Mouse (Mus musculus) cerebellum, adult 11 months (tissue): ENCODE results near the gene Slc23a4.

ENCODE experiments used
- DNase-seq: peaks from one replicate; pipeline ENCODE4 v3.0.0; 2022

The Slc23a4 gene

DNA sequence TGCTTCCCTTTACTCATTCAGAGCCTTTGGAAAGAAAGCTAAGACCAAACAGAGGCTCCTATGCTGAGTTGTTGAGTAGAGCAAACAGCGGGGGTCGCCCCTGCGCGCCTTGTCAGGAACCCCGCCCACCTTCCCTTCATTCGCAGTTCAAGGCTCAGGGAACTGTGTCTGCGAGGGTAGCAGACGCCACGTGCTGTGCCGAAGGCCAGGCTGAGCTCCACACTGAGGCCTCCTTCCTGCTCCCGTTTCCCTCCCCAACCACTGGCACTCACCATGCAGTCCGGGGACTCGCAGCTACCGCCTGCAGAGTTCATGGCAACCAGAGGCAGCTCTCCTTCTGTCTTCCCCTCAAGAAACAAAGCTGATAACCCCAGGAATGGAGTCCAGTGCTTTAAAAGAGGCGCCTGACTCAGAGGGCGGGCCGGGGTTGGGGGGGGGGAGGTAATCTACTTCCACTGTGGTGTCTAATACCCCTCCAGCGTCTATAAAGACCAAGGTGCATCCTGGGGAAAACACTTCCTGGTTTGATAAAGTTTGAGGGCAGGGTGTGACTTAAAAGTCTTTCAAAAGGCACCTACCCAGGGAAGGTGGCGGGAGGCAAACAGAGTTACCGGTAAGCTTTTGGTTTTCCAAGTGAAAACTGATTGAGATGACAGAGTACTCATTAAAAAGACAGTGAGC lies at the start of gene Slc23a4:
Gene Slc23a4, minus strand, starts transcription at position 324 of the 681 bp plus-strand sequence.
- no peak for DNase-seq

GRCm38 (mm10) chr6:35033341-35033740 lies 45.1 kb upstream of the Slc23a4 start:
- no peak for DNase-seq

- no peak for DNase-seq
Observed at GRCm38 (mm10) chr6:35032704-35033103, 44.5 kb upstream of the Slc23a4 start.

DNA sequence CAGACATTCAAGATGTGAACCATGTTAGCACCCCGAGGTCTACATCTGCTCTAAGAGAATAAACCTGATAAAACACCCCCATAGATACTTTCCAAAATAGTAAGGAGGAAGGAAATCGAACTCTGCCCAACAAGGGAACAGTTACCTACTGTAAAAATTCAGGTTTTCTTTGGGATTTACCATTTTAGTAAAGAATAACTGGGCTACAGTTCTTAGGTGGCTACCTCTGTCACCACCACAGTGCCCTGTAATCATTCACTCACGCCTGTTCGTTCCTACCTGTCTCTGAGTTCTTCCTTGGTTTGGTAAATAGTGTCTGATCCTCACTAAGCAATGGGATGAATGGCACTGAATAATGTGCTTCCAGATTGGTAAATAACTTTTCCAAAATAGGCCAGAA lies 42.6 kb upstream of the Slc23a4 start:
- DNase-seq = no peak

- DNase-seq = no peak
Observed at GRCm38 (mm10) chr6:35030226-35030625, 42.0 kb upstream of the Slc23a4 start.

DNA sequence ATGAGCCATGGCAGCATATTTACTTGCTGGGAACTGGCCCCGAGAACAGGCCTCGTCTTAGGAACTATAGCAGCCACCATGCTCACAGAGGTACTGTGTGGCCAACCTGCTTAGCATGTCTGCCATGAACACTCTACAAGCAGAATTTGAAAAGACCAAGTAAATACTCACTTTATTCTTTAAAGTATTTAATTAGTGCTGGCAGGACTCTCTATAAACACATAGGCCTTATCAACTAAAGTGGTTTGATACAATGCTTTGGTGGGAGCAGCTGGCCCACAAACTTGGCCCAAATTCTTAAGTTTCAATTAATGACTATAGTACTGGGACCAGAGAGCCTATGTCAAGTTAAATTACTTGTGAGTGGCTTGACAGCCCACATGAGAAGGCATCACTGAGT lies 39.8 kb upstream of the Slc23a4 start:
- no peak for DNase-seq

- peak; percentile 13 for DNase-seq
Observed at GRCm38 (mm10) chr6:35027257-35027656, 39.1 kb upstream of the Slc23a4 start.

DNA sequence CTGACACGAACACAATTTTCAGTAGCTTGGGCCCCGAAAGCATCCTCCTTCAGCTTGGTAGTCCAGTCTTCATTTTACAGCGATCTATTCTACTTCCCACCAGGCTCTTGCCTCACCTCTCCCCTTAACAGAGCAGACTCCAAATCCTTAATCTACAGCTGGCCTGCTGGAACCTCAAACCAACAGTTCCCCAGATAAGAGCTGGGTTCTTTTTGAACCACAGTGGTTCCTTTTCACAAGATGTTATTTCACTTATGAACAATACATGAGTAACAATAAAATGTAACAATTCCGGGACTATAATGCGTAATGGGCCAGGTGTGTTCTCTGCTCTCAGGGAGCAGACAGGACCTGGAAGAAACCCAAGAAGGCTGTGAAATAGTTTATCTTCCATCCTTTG lies 28.4 kb upstream of the Slc23a4 start:
- DNase-seq = no peak

DNA sequence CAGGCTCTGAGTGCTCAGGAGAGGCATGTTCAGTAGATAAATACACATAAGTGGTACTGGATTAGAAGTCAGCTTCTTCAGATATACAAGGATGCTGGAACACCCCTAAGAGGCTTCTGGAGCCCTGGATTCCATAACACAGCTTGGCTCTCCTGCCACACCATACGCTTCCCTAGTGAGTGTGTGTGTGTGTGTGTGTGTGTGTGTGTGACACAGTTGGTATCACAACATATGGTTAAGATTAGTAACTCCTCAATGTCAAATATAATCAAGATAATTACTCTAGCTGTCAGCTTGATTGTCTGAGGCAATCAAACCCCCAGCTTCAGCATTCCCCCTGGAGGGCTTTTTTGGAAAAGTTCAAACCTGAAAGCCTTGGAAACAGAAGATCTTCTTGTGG lies 23.7 kb upstream of the Slc23a4 start:
- no peak for DNase-seq

DNA sequence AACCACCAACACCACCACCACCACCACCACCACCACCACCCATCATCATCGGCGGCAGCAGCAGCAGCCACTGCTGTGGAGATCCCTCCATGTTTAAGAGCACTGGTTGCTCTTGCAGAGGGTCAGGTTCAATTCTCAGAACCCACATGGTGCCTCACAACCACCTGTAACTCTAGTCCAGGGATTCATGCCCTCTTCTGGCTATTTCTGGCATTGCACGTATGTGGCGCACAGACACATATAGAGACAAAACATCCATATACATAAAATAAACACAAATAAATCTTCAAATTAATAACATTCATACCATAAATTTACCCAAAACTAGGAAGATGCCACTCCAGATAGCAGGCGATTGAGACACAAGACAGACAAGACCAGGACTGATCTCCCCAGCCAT lies 22.5 kb upstream of the Slc23a4 start:
- DNase-seq = no peak

- peak; percentile 33 for DNase-seq
Observed at GRCm38 (mm10) chr6:35002261-35002669, 14.1 kb upstream of the Slc23a4 start.

DNA sequence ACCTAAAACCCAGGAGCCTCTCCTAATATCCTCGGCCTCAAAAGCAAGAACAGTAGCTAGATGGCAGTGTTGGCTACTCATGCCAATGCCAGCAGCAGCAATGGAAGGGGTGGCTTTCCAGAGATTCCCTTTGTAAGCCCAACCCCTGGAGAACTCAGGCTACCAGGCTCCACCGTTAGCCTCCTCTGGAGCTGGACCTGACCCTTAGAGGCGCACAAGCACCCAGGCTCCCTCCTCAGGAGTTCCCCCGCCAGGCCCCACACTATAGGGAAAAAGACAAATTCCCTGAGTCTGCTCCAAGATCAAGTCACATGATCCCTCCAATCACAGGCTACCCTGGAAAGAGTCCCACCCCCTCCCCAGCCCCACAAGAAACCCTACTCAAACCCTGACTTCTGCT lies 10.9 kb upstream of the Slc23a4 start:
- DNase-seq = no peak

- no peak for DNase-seq
Observed at GRCm38 (mm10) chr6:34996496-34996895, 8.3 kb upstream of the Slc23a4 start.

DNA sequence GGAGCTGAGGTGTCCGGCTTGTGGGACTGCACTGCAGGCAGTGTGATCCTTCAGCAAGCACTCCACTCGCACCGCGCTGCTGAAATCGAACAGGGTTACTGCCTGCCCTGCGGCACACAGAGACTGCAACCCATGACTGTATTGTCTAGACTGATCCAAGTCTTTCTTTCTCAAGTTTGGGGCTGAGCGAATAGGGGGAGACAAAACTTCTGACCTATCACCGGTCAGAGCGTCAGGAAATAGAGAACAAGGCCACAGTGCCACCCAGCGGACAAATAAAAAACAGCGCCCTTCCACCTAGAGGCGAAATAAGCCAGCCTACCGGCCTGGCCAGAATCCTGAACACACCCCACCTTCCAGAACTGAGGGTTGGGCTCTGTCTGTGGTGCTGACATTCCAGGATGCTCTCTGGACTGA lies 7.1 kb upstream of the Slc23a4 start:
- DNase-seq = peak; percentile 54

- no peak for DNase-seq
Observed at GRCm38 (mm10) chr6:34994692-34995091, 6.5 kb upstream of the Slc23a4 start.

DNA sequence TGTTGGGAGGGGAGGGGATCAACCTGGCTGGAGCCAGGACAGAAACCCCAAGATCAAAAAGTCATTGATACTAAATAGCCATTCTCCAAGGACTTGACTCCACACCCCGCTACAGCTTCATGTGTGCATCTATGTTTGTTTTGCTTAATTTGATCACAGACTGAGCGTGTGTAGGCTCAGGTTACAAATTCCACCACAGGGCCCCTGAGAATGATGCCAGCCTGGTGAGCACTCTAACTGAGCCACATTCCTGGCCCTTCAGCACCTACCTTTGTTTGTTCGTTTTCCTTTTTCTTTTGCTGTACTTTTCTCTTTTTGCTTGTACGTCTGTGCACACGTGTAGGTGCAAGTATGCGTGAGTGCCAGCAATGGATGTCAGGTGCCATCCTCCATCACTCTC lies 1.1 kb upstream of the Slc23a4 start:
- no peak for DNase-seq

DNA sequence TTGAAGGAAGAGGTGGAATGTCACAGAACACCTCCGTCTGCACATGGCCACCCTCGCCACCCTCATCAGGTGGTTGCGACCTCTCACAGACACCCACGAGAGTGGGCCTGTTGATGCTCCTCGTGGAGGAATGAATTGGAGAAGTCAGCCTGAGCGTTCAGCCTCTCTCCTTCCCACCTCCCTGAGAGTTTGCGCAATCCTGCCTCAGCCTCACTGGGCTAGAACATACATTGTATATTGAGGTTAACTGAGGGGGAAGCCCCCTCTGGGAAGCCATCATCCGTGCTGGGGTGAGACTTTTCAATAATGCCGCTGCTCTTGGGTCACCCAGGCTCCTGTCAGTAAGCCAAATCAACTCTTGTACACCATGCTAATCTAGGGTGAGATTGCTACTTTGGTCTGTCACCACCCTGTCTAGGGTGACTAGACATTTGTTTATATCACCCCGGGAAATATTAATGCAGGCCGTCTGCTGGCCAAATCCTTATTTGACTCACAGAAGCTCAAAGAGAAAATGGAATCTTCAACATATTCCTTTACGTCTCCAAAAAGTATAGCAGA lies 1.0 kb downstream of the Slc23a4 start:
- no peak for DNase-seq

- DNase-seq = no peak
Observed at GRCm38 (mm10) chr6:34980661-34981060, 7.5 kb downstream of the Slc23a4 start.

GRCm38 (mm10) chr6:34979291-34979690 lies 8.9 kb downstream of the Slc23a4 start:
- DNase-seq = no peak

DNA sequence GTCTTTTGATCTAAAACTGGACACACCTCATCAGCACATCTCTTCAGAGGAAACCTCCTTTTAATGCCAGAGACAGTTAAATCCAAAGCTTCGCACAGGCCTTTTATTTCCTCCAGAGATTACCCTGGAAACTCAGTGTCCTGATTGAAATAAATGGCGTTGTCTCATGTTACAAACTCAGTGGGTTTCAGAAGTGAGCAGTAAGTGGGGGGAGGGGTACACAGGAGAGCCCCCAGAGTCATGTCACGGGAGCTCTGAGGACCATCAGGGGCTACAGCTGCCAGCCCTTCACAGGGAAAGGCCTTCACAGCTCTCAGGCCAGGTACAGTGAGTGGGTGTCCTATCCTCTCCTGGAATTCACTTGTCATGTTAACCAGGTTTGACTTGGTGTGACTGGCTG lies 17.0 kb downstream of the Slc23a4 start:
- DNase-seq = no peak

GRCm38 (mm10) chr6:34965819-34966539 lies 22.2 kb downstream of the Slc23a4 start:
- DNase-seq = no peak

DNA sequence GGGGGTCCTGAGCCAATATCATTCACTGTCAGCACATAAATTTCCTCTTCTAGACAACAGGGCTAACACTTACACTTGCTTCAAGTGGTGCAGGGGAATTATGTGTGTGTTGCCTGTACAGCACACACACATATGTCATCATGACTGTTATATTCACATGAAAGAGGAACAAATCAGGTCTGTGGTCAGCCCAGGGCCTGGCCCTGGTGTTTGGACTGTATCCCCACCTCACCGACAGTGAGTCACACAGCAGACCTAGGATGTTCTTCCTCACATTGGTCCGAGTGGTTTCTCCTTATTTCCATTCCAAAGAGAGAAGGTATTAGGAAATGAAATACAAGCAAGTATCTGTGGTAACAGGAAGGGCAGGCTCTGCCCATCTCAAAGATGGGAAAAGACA lies 23.7 kb downstream of the Slc23a4 start:
- DNase-seq = no peak

DNA sequence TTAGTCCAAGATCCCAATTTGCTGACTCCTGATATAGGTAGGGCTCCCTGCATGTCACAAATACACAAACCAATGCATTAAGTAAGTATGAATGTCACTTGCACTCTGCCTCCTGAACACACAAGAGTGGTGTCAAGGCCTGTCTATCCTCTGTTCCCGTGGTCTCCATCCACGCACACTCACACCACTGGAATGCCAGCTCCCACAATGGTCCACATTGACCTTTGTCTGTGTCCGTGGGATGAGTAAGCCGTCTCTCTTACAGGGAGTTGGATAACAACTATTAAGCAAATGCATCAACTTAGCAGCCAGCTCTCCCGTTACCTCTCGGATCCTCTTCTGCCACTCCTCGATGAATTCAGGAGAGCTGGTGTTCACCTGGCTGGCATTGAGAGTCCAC lies 29.1 kb downstream of the Slc23a4 start:
- no peak for DNase-seq

DNA sequence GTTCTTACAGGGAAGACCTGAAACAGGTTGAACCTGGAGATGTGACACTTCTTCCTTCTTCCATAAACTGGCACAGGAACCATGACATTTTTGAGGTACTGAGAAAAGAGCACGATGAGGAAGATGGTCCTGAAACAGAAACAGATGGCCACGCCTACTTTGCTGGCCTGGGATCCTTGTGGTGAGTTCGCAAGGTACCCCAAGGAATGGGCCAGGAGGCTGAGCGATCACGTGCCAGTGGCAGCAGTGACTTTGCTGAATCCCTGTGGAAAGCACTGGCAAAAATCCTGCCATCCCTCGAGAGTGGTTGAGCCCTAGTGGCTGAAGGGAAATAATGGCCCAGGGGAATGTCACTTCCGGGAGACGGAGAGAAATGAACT lies 32.4 kb downstream of the Slc23a4 start:
- no peak for DNase-seq
